Mouse (Mus musculus) megakaryocyte, adult 5-6 weeks (primary cell): ENCODE results near the gene Xirp1. TPM values are rescaled to one million over a fixed set of nuclear protein-coding genes. Genes with fewer than 3 reads are reported as not detected.

Experiments
- ATAC-seq: 2 replicates; pipeline ENCODE4 v1.8.0; 2016; ENCODE audit warnings: mild to moderate bottlenecking, inconsistent platforms; ENCODE audit not compliant: poor library complexity, severe bottlenecking
- total RNA-seq, 2 experiments: library from RNA; stranded (forward) in 1 of 2; stranded (reverse) in 1 of 2; fragments of 153-499, 151-499 nt in 1 of 2; fragments of 221-1000, 200-1000 nt in 1 of 2; gene quantifications; 2 replicates each; pipeline versions ENCODE4 v1.2.3 to v1.2.4; 2015 to 2017

Gene Xirp1
- total RNA-seq, 2 experiments from 2014 or later, result not detected

DNA sequence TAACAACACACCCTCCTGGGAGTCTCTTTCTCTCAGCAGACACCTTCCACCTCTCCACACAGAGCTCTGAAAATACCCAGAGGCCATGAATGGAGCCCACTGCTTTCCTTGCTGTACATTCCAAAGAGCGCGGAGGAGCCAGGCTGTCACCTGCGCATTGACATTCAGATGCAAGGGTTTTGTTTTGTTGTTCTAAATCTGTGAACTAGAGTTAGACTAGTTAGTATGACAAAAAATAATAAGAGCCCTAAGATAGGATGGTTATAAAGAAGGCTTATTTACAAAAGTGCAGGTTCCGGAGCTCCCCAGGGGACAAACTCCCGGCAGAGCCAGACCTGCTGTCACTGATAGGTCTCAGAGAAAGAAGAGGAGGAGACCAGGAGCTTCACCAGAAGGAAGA is 32.1 kb downstream of the Xirp1 start:
- no peak for ATAC-seq

- no peak for ATAC-seq
Measured at GRCm38 (mm10) chr9:119988304-119988703, 35.1 kb downstream of the Xirp1 start.

DNA sequence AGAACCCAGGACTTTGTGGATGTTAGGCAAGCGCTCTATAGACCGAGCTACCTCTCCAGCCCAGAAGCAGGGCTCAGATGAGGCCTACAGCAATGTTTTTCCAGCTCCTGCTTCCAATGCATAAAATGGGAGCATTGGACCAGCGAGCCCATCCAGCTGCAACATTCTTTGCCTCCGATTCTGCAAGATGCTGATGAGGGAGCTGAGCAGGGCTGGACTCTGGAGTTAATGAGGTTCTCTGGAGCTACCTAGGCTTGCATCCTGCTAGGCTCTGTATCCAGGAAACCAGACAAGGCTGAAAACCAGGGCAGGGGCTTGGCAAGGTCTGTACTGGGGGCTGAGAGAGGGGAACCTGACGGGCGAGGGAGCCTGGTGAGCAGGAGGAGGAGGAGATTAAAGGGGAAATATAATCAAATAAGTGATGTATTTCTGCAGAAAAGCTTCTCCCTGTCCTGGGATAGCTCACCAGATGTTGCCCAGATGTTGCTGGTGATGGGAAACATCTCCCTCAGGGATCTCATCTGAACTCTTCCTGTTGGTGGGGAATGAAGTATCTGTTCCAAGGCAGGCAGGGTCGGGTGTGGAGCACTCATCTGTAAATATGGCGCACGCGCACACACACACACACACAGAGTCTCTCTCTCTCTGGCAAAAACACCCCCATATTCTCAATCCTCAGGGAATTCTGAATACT is 37.4 kb downstream of the Xirp1 start:
- no peak for ATAC-seq

- no peak for ATAC-seq
Measured at GRCm38 (mm10) chr9:119984536-119985011, 38.8 kb downstream of the Xirp1 start, which contains the start of gene Csrnp1. Gene Csrnp1, minus strand, starts transcription at chr9:119984658.

GRCm38 (mm10) chr9:119983585-119984535 is 39.5 kb downstream of the Xirp1 start:
- ATAC-seq, result peak; percentile 56

- ATAC-seq, result peak; percentile 31
Measured at GRCm38 (mm10) chr9:119982956-119983551, 40.3 kb downstream of the Xirp1 start.

DNA sequence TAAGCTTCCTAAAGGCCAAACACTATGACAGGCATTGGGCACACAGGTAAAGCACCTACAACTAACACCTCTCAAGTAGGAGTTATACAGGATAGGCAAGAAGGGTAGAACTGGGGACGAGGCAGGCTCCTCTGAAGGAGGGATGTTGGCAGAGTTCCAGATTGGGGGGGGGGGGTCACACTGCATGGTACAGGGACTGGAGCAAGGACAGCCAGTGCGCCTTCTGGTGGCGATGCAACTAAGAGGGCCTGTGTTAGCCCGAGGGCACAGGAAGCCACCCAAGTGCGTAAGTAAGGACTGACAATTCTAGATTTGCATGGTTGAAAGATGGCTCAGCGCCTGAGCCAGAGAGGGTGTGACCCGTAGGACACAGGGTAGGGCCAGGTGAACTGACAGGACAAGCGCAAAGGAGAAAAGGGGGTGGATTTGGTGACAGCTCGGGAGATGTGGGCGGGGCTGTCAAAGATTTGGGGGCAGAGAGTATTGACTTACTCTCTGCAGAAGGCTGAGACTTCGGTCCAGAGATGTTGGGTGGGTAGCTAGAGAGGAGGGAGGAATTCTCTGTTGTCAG is 41.1 kb downstream of the Xirp1 start:
- ATAC-seq, result peak; percentile 23

GRCm38 (mm10) chr9:119981183-119982179 is 41.9 kb downstream of the Xirp1 start:
- ATAC-seq, result peak; percentile 29

DNA sequence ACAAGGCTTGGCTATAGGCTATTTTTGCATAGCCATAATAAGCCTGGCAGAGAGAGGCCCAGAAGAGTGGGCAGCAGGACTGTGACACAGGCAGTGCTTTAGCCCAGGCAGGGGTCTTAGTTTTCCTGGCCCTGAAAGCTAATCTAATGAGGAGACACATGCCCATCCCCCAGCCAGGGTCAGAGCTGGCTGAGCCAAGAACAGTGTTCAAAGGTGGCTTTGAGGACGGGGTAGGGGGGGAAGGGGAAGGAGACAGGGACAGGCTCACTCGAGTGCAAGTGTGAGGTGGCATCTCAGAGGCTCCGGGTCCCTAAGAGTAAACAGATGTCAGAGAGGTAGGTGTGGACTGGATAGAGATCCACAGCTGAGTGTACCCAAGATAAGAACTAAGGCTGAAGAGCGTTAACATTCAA is 42.6 kb downstream of the Xirp1 start:
- ATAC-seq, result no peak

- no peak for ATAC-seq
Measured at GRCm38 (mm10) chr9:119979749-119980148, 43.6 kb downstream of the Xirp1 start.

DNA sequence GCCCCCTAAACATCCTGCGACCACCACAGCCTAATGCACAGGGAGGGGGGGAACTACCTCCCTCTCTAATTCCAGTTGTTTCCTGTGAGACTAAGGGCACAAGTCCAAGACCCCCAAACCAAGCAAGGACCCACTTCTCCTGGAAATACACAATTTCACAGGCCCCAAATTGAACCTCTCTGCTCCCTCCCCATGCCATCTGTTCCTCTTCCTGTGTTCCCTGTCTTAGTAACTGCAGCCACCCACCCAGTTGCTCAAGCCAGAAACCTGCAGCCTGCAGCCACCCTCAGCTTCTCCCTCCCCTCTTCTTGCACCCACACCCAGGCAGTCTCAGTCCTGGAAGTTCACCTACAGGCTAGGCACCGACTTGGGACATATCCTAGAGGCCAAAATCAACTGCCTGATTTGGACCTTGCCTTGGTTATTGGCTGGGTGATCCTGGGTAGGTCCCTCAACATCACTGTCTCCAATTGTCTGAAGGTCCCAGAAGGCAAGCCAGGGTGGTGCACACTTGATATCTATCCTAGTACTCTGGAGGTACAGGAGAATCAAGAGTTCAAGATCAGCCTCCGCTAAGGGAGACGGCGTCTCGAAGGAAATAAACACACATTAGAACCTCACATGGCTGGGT is 44.5 kb downstream of the Xirp1 start:
- ATAC-seq, result no peak

GRCm38 (mm10) chr9:119978151-119978810 is 45.1 kb downstream of the Xirp1 start:
- no peak for ATAC-seq

- no peak for ATAC-seq
Measured at GRCm38 (mm10) chr9:119977557-119978060, 45.8 kb downstream of the Xirp1 start.

GRCm38 (mm10) chr9:119976704-119977556 is 46.5 kb downstream of the Xirp1 start:
- ATAC-seq, result peak; percentile 31

GRCm38 (mm10) chr9:119975286-119975685 is 48.1 kb downstream of the Xirp1 start:
- no peak for ATAC-seq

GRCm38 (mm10) chr9:119974609-119975008 is 48.8 kb downstream of the Xirp1 start:
- ATAC-seq, result no peak

DNA sequence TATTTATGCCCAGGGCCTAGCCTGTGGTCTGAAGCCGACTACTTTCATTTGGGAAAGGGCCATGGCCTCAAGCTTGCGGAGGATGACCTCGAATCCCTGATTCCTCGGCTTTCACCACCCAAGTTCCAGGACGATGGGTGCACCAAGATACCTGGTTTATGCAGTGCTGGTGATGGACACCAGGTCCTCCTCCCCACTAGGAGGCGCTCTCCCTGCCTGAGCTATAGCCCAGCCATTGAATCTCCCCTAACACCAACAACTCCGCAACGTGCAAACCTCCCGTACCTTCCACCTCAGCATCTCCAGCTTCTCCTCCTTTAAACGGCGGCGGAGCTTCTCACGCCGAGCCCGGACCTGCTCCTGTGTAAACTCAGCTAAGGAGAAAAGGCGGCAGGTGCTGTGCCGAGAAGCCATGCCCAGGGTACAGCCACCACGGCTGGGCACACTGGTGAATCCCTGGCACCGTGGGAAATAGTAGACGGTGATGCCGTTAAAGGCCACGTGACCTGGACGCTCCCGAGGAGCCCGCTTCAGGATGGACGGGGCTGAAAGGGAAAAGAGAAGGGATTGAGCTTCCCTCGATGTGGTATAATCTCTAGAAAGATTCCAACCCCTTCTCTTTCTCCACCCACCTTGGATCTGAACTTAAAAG is 49.4 kb downstream of the Xirp1 start:
- no peak for ATAC-seq
